Mouse (Mus musculus) limb, embryonic 11.5 days (tissue): ENCODE data around the gene Osbpl2. TPM values are rescaled to one million over a fixed set of nuclear protein-coding genes. Genes with fewer than 3 reads are reported as not detected.

Experiments
- ATAC-seq: fragments of 200-750 bp; cut with Nextera tagmentation; 2 replicates; pipeline ENCODE4 v1.8.0; 2017; ENCODE audit warnings: low read depth; ENCODE audit not compliant: insufficient number of reproducible peaks, low FRiP score, low TSS enrichment
- DNase-seq: peaks from one replicate; pipeline ENCODE4 v3.0.0-alpha.2; 2015; ENCODE audit warnings: low spot score
- H3K27ac ChIP-seq: fragments of 300-500 bp; sonication (generic); replicated peaks from 2 replicates; pipeline ENCODE4 v1.5.1; 2014; ENCODE audit warnings: low read depth, mild to moderate bottlenecking, low read length
- H3K27me3 ChIP-seq: fragments of 300-500 bp; sonication (generic); 2 replicates; pipeline ENCODE4 v1.6.1; 2014; ENCODE audit warnings: mild to moderate bottlenecking, low read length, mixed read lengths; ENCODE audit not compliant: control insufficient read depth, insufficient read depth
- H3K36me3 ChIP-seq: fragments of 300-500 bp; sonication (generic); 2 replicates; pipeline ENCODE4 v1.6.1; 2014; ENCODE audit warnings: mild to moderate bottlenecking, low read length, moderate library complexity, mixed read lengths; ENCODE audit not compliant: control insufficient read depth, insufficient read depth
- H3K4me1 ChIP-seq: fragments of 300-500 bp; sonication (generic); 2 replicates; pipeline ENCODE4 v1.6.1; 2014; ENCODE audit warnings: low read length, mixed read lengths; ENCODE audit not compliant: control insufficient read depth, insufficient read depth
- H3K4me2 ChIP-seq: fragments of 300-500 bp; sonication (generic); 2 replicates; pipeline ENCODE4 v1.6.1; 2014; ENCODE audit warnings: low read depth, mild to moderate bottlenecking, moderate library complexity; ENCODE audit not compliant: severe bottlenecking
- H3K4me3 ChIP-seq: fragments of 300-500 bp; sonication (generic); 2 replicates; pipeline ENCODE4 v1.5.1; 2014; ENCODE audit warnings: low read depth, low read length
- H3K9ac ChIP-seq: fragments of 300-500 bp; sonication (generic); 2 replicates; pipeline ENCODE4 v1.6.1; 2014; ENCODE audit warnings: mild to moderate bottlenecking, low read length
- H3K9me3 ChIP-seq: fragments of 300-500 bp; sonication (generic); 2 replicates; pipeline ENCODE4 v1.6.1; 2016; ENCODE audit warnings: low read length; ENCODE audit not compliant: control insufficient read depth
- WGBS: fragments of 180-500 bp; shearing (Covaris S2); extraction: QIAGEN DNeasy Blood & Tissue Kit; methylation state at CpG from one replicate; pipeline ENCODE4 v1.1.7; 2014; 5-methylcytosine and 5-hydroxymethylcytosine counted together
- polyA plus RNA-seq: library from polyadenylated mRNA; unstranded; fragments of >200 nt; fragmentation: Nextera tagmentation; extraction: Ambion mirVana; gene quantifications from 2 replicates; pipeline ENCODE4 v1.2.1, GENCODE M21; 2014

Osbpl2 gene
- polyA plus RNA-seq, 1 experiment from 2014 or later, result 30.5 TPM

- Histone ChIP-seq H3K4me3 (no peak overlapping the region), H3K4me1 (no peaks in the 10 kb centered on the region), H3K27ac (no peak overlapping the region), H3K4me2 (no peak overlapping the region), H3K9me3 (no peaks in the 10 kb centered on the region), H3K27me3 (no peaks in the 10 kb centered on the region), H3K9ac (no peak overlapping the region), H3K36me3 (no peaks in the 10 kb centered on the region; the same call in 1 of the 2 replicates)
- DNase-seq (no peak), ATAC-seq (no peak)
- 84% methylated on average over 10 of the region's 10 CpGs for WGBS
These were observed 83.7 kb downstream of the Osbpl2 start for GRCm38 (mm10) chr2:180202805-180203204.

DNA sequence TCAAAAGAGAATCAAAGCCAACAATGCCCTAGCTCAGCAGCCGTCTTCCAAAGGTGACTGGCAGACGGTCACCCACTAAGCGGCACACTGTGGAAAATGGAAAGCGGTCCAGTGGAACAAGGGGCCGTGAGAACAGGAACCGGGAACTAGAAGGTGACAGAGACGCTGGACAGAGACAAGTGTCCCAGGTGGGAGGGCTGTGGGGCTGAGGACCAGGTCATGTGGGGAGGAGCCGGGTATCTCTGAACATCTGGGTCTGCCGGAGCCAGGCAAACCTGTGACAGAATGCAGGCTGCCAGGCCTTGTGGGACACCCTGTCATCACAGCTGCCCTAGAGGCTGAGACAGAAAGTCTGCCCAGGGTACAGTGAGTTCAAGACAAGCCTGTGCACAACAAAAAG lies 85.4 kb downstream of the Osbpl2 start:
- 67% methylated on average over 9 of the region's 9 CpGs for WGBS
- Histone ChIP-seq H3K4me1 (no peaks in the 10 kb centered on the region), H3K36me3 (no peaks in the 10 kb centered on the region; the same call in 1 of the 2 replicates), H3K27ac (no peak overlapping the region), H3K9me3 (no peaks in the 10 kb centered on the region), H3K27me3 (no peaks in the 10 kb centered on the region), H3K4me3 (no peak overlapping the region), H3K4me2 (no peak overlapping the region), H3K9ac (no peak overlapping the region)
- no peak for DNase-seq
- no peak for ATAC-seq

DNA sequence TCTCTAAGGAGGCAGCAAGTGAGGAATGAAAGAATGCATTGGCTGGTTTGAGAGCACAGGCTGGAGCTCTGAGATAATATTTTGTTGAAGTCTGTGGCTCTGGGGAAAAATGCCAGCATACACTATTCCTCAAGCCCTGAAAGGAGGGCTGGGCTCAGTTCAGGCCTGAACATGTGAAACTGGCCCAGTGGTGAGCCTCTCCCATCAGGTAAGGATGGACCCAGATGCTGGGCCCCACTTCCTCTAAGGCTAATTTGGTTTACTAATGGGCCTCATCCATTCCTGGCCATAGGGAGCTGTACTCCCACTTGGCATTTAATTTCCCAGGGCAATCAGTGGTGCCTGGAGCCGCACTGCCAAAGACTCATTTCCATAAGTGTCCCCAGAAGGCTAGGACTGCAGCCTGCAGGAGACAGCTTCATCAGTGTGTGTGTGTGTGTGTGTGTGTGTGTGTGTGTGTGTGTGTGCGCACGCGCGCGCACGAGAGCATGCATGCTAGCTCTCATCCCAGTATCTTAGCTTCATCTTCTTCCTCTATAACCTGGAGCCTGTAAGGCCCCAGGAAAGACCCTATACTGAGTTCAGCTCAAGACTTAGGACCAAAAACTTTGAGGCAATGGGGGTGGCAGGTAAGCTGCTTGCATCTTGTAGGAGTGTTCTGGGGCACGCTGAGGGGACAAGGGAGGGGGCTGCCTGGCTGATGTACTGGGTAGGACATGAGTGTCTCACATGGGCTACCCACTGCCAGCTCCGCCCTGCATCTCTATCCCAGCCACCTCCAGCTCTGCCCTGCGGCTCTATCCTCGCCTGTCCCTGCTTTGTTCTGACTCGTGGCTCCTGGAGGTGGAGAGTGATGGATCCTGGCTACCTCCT lies 86.2 kb downstream of the Osbpl2 start:
- DNase-seq (no peak), ATAC-seq (no peak)
- WGBS, result 89% methylated on average over 12 of the region's 12 CpGs
- Histone ChIP-seq H3K4me1 (no peaks in the 10 kb centered on the region), H3K4me2 (no peak overlapping the region), H3K9ac (no peak overlapping the region; the same call in 1 of the 2 replicates), H3K27ac (no peak overlapping the region), H3K4me3 (no peak overlapping the region), H3K36me3 (no peaks in the 10 kb centered on the region; the same call in 1 of the 2 replicates), H3K9me3 (no peaks in the 10 kb centered on the region), H3K27me3 (no peaks in the 10 kb centered on the region)

DNA sequence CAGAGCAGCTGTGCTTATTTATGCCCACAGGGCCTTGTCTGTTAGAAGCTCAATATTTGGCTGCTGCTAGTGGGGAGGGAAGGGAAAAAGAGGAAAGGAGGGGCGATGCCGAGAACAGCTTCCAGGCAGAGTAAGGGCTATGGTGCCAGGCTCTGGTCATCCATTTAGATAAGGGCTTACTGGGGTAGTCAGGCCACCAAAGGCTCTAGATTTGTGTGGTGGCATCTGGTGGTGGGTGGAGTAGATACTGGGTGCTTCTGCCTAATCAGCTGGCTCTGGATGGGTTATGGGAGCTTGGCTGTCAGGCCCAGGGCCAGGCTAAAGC lies 86.8 kb downstream of the Osbpl2 start:
- DNase-seq, result no peak
- 98% methylated on average over 2 of the region's 2 CpGs for WGBS
- Histone ChIP-seq H3K9ac (no peak overlapping the region; the same call in 1 of the 2 replicates), H3K27ac (no peak overlapping the region), H3K36me3 (no peaks in the 10 kb centered on the region; the same call in 1 of the 2 replicates), H3K27me3 (no peaks in the 10 kb centered on the region), H3K4me3 (no peak overlapping the region), H3K9me3 (no peaks in the 10 kb centered on the region), H3K4me2 (no peak overlapping the region), H3K4me1 (no peaks in the 10 kb centered on the region)
- no peak for ATAC-seq

DNA sequence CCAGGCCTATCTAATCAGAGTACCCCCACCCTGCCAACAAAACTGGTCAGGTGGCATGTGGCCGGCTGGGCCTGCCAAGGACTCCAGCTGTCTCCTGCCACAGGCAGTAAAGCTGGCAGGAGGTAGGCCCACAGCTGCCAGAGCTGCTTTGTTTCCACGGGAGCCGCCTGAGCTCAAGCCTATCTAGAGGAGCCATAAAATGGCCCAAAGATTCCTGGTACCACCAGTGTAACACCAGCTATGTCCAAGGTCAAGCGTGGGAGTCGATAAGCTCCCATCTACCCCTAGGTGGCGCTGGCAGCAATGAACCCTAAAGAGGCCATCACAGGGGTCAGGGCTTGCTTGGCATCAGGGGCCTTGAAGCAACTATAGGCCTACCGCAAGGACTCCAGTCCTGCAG lies 88.7 kb downstream of the Osbpl2 start:
- ATAC-seq (no peak), DNase-seq (peak; percentile 58)
- Histone ChIP-seq H3K4me2 (no peak overlapping the region), H3K36me3 (no peaks in the 10 kb centered on the region; the same call in 1 of the 2 replicates), H3K9me3 (no peaks in the 10 kb centered on the region), H3K9ac (no peak overlapping the region), H3K4me1 (no peaks in the 10 kb centered on the region), H3K27me3 (no peaks in the 10 kb centered on the region), H3K27ac (no peak overlapping the region), H3K4me3 (no peak overlapping the region)
- WGBS, result 67% methylated on average over 7 of the region's 7 CpGs

GRCm38 (mm10) chr2:180208976-180209375 lies 89.9 kb downstream of the Osbpl2 start:
- 70% methylated on average over 1 of the region's 1 CpGs for WGBS
- no peak overlapping the region for H3K9ac ChIP-seq
- H3K4me3 ChIP-seq, result no peak overlapping the region
- H3K27ac ChIP-seq, result no peak overlapping the region
- H3K4me1 ChIP-seq, result no peaks in the 10 kb centered on the region
- DNase-seq (no peak), ATAC-seq (no peak)
- no peaks in the 10 kb centered on the region for H3K27me3 ChIP-seq
- H3K9me3 ChIP-seq, result no peaks in the 10 kb centered on the region
- H3K4me2 ChIP-seq, result no peak overlapping the region
- H3K36me3 ChIP-seq, result no peaks in the 10 kb centered on the region; the same call in 1 of the 2 replicates

DNA sequence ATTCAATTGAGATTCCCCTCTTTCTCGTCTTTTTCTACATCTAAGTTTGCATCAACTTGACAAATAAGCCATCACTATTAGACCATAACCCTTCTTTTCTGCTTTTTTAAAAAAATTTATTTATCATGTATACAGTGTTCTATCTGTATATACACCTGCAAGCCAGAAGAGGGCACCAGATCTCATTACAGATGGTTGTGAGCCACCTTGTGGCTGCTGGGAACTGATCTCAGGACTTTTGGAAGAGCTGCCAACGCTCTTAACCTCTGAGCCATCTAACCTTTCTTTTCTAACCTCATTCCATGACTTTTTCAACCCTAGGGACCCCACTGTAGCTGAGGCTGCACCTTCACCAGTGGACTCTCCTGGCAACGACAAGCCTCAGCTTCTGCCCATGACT lies 93.1 kb downstream of the Osbpl2 start:
- no peaks in the 10 kb centered on the region for H3K27me3 ChIP-seq
- H3K36me3 ChIP-seq, result no peaks in the 10 kb centered on the region
- no peak overlapping the region for H3K4me3 ChIP-seq
- H3K4me2 ChIP-seq, result no peak overlapping the region
- H3K4me1 ChIP-seq, result no peaks in the 10 kb centered on the region
- WGBS, result 92% methylated on average over 3 of the region's 3 CpGs
- no peak overlapping the region for H3K27ac ChIP-seq
- no peaks in the 10 kb centered on the region for H3K9me3 ChIP-seq
- no peak overlapping the region for H3K9ac ChIP-seq
- DNase-seq (no peak), ATAC-seq (no peak)
